Mouse (Mus musculus) C2C12 (cell line): Measurements from ENCODE around the gene Otud3. TPM values are rescaled to one million over a fixed set of nuclear protein-coding genes. Genes with fewer than 3 reads are reported as not detected.
A peak's percentile ranks its signal among the peaks of the same experiment; 100 is the strongest.

Experiments used
- H3K27me3 ChIP-seq: one replicate; pipeline ENCODE4 v1.6.1; 2011; ENCODE audit not compliant: control insufficient read depth, insufficient read depth, insufficient read length
- H3K36me3 ChIP-seq: one replicate; pipeline ENCODE4 v1.6.1; 2011; ENCODE audit not compliant: control insufficient read depth, insufficient read depth
- H3K4me3 ChIP-seq: one replicate; pipeline ENCODE4 v1.5.1; 2011; ENCODE audit warnings: mild to moderate bottlenecking, control low read depth; ENCODE audit not compliant: poor library complexity, insufficient read depth, severe bottlenecking
- H3K79me2 ChIP-seq: one replicate; pipeline ENCODE4 v1.6.1; 2011; ENCODE audit not compliant: control insufficient read depth, insufficient read depth
- H3K79me3 ChIP-seq: one replicate; pipeline ENCODE4 v1.6.1; 2011; ENCODE audit warnings: low read depth, control low read depth
- H3ac ChIP-seq: one replicate; pipeline ENCODE3; 2011; ENCODE audit warnings: low read depth; ENCODE audit not compliant: control insufficient read depth, insufficient read length
- CEBPB ChIP-seq: IDR thresholded peaks from one replicate; pipeline ENCODE4 v1.6.1; 2011; ENCODE audit warnings: low read depth, mild to moderate bottlenecking, control low read depth, moderate library complexity
- CTCF ChIP-seq: IDR thresholded peaks from one replicate; pipeline ENCODE4 v1.5.1; 2011; ENCODE audit not compliant: control insufficient read depth, insufficient read depth, insufficient read length
- FOSL1 ChIP-seq: IDR thresholded peaks from one replicate; pipeline ENCODE4 v1.8.0; 2011; ENCODE audit warnings: mild to moderate bottlenecking, low read length; ENCODE audit not compliant: poor library complexity, insufficient read depth, severe bottlenecking
- MAX ChIP-seq: IDR thresholded peaks from one replicate; pipeline ENCODE4 v1.6.1; 2011; ENCODE audit warnings: mild to moderate bottlenecking, control low read depth
- MYOD1 ChIP-seq: IDR thresholded peaks from one replicate; pipeline ENCODE4 v1.6.1; 2011; ENCODE audit warnings: low read depth; ENCODE audit not compliant: control insufficient read depth, insufficient read length
- MYOG ChIP-seq: IDR thresholded peaks from one replicate; pipeline ENCODE4 v1.6.1; 2011; ENCODE audit not compliant: control insufficient read depth, insufficient read length; ENCODE audit errors: extremely low read depth
- USF1 ChIP-seq: IDR thresholded peaks from one replicate; pipeline ENCODE4 v1.6.1; 2011; ENCODE audit warnings: low read depth, mild to moderate bottlenecking, control low read depth, moderate library complexity
- polyA plus RNA-seq: library from polyadenylated mRNA; unstranded; fragments of >200 nt; fragmentation: generic; extraction: Trizol; gene quantifications from one replicate; pipeline ENCODE4 v1.2.1, GENCODE M21; 2012; ENCODE audit warnings: missing spikeins

Otud3 gene
- polyA plus RNA-seq, 1 experiment: 9.2 TPM

DNA sequence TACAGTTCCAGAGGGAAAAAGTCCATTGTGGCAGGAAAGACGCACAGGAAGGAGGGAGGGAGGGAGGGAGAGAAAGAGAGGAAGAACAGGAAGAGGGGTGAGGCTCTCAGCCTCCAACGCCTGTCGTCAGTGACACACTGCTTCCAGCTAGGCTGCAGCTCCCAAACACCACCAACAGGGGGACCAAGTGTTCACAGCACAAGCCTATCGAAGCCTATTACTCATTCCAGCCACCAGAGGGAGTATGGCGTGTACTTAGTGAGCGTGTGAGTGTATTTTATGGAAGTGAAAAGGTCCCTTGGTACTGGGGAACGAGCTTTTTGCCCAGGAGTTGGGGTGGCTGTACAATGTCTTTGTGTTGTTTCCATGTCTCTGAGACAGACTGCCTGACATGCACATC is 57.3 kb downstream of the Otud3 start:
- Histone ChIP-seq H3K36me3 (no peaks in the 10 kb centered on the region), H3K27me3 (no peaks in the 10 kb centered on the region), H3K79me3 (no peaks in the 10 kb centered on the region), H3K4me3 (no peak overlapping the region), H3ac (no peak overlapping the region), H3K79me2 (no peaks in the 10 kb centered on the region)
- no peak for TF ChIP-seq CEBPB
- peak; percentile 94 for TF ChIP-seq CTCF

DNA sequence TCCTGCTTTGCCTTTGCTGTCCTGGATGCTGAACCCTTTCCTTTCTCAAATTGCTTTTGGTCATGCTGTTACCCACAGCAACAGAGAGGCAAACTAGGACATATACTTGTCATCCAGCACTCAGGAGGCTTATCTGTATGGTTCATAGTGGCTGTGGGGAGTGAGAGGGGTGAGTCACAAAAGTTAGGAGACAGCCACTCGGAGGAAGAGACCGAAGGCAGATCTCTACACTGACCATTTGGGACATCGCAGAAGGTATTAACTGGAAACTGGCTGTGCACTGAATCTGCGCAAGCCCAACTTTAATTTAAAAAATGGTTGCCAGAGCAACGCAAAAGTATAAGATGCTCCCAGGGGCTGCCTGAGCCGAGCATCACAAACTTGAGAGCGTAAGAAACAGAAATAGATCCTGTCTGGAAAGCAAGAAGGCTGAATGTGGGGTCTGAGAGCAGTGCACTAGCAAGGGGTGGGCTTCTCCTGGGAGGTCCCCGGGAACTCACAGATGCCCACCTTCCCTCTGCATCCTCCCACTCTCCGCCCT is 58.6 kb downstream of the Otud3 start:
- no peak for TF ChIP-seq MYOD1
- TF ChIP-seq MYOG: no peak
- no peak for TF ChIP-seq USF1
- no peak for TF ChIP-seq FOSL1
- no peak for TF ChIP-seq MAX
- TF ChIP-seq CTCF: no peak
- TF ChIP-seq CEBPB: no peak
- peaks cover 1% of the 10 kb centered on the region for H3K27me3 ChIP-seq
- peak overlapping the region; percentile 46 for H3ac ChIP-seq

DNA sequence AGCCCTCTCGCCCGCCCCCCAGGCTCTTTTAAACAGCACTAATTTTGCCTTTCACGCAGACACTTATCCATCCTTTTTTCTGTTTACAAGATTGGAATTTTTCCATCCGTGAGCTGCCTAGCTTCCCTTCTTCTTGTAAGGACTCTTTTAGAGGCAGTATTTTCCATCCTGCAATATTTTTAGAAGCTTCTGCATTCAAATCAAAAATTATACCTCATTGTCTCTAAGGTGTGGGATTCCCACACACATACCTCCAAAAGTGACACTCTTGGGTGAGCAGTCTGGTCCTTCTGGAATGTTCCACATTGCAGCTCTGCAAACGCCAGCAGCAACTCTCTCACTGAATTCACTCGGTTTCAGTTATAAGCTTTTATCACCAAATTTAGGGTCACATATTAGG is 60.8 kb downstream of the Otud3 start:
- Histone ChIP-seq H3K27me3 (peaks cover 13% of the 10 kb centered on the region), H3K4me3 (no peak overlapping the region), H3K79me3 (no peaks in the 10 kb centered on the region), H3ac (no peak overlapping the region), H3K79me2 (no peaks in the 10 kb centered on the region), H3K36me3 (no peaks in the 10 kb centered on the region)
- TF ChIP-seq MAX (no peak), CTCF (no peak), MYOD1 (no peak), CEBPB (no peak), USF1 (no peak), MYOG (no peak), FOSL1 (no peak)

More for the DNA sequence above, 58.6 kb downstream of the Otud3 start:
- Histone ChIP-seq H3K79me3 (no peaks in the 10 kb centered on the region), H3K36me3 (no peaks in the 10 kb centered on the region), H3K4me3 (no peak overlapping the region), H3K79me2 (no peaks in the 10 kb centered on the region)

DNA sequence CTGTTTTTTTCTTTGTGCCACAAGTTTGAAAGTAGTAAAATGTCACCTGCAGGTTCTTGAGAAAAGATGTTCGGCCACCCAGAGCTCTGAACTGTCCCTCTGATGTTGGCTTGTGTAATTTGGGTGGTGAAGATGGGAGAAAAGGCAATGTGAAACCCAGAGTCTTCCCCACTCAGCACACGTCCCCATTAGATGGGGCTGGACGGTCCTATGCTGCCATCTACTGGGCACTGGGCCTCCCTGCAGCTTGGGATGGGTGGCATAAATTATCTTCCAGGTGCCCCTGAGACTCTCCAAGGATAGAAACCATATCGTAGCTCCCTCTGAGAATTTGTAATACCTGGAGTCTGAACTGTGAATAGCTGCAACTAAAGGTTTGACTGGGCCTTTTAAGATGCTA is 62.3 kb downstream of the Otud3 start:
- peak; percentile 90 for TF ChIP-seq CTCF
- TF ChIP-seq USF1: no peak
- Histone ChIP-seq H3K79me3 (no peaks in the 10 kb centered on the region), H3ac (no peak overlapping the region), H3K36me3 (no peaks in the 10 kb centered on the region), H3K4me3 (no peak overlapping the region), H3K27me3 (peaks cover 13% of the 10 kb centered on the region), H3K79me2 (no peaks in the 10 kb centered on the region)

Other genes with a start within 250 kb of the Otud3 start
- gene Pla2g2c, start 189.2 kb downstream of the Otud3 start, polyA plus RNA-seq: not detected
- gene Ubxn10, start 176.8 kb downstream of the Otud3 start, polyA plus RNA-seq: not detected
- not detected for gene Pla2g2f, start 156.3 kb downstream of the Otud3 start, polyA plus RNA-seq
- gene Pla2g2d, start 138.2 kb downstream of the Otud3 start, polyA plus RNA-seq: not detected
- gene Pla2g5, start 50.5 kb downstream of the Otud3 start, polyA plus RNA-seq: 0.06 TPM
- gene Gm13030, start 40.0 kb downstream of the Otud3 start, polyA plus RNA-seq: not detected
- gene Pla2g2e, start 36.0 kb downstream of the Otud3 start, polyA plus RNA-seq: 2.5 TPM
- not detected for gene Rnf186, start 53.2 kb upstream of the Otud3 start, polyA plus RNA-seq
- gene Tmco4, start 58.9 kb upstream of the Otud3 start, polyA plus RNA-seq: 1.8 TPM
- 0.02 TPM for gene Htr6, start 161.6 kb upstream of the Otud3 start, polyA plus RNA-seq
- gene Nbl1, start 179.0 kb upstream of the Otud3 start, polyA plus RNA-seq: 61.3 TPM
- gene Minos1, start 217.2 kb upstream of the Otud3 start, polyA plus RNA-seq: 246 TPM